Mouse (Mus musculus) lung, postnatal 14 days (tissue): ENCODE results near the gene Htra2.

Experiments used
- DNase-seq: peaks from one replicate; pipeline ENCODE4 v3.0.0; 2021

Gene Htra2

GRCm38 (mm10) chr6:83003082-83003481 lies 52.0 kb downstream of the Htra2 start:
- no peak for DNase-seq
